Mouse (Mus musculus) liver, postnatal 0 days (tissue): Measurements from ENCODE around the gene Selenof.

Experiments
- CTCF ChIP-seq: sonication (generic); IDR thresholded peaks from 2 replicates; pipeline ENCODE4 v1.5.1; 2016; ENCODE audit warnings: antibody characterized with exemption, low read depth
- EP300 ChIP-seq: IDR thresholded peaks from 2 replicates; pipeline ENCODE4 v1.6.1; 2016; ENCODE audit warnings: antibody characterized with exemption, low read depth, mild to moderate bottlenecking

GRCm38 (mm10) chr3:144569401-144569971 lies 618 bp upstream of the Selenof start:
- TF ChIP-seq EP300 (no peak), CTCF (no peak)
